Mouse (Mus musculus): ENCODE results near the gene 2300009A05Rik. TPM values are rescaled to one million over a fixed set of nuclear protein-coding genes. Genes with fewer than 3 reads are reported as not detected.

Gene 2300009A05Rik
- 10 to 100 TPM; 51.4 to 55.9 TPM for total RNA-seq (2021)
- long read RNA-seq, experiment 1, transcript 2300009A05Rik-201 (2 exons, 595 nt): major isoform, 42 of 48 reads
- long read RNA-seq, experiment 1, transcript 2300009A05Rik-202 (1 exons, 1,771 nt): minor isoform, 6 of 48 reads
- long read RNA-seq, experiment 1, partial matches to known transcripts: 0 of 48 reads
- long read RNA-seq, experiment 1, other reads (novel, unspliced or antisense): 0 of 48 reads
- long read RNA-seq, experiment 2, transcript 2300009A05Rik-201 (2 exons, 595 nt): major isoform, 37 of 41 reads
- long read RNA-seq, experiment 2, partial matches to known transcripts: 0 of 41 reads
- long read RNA-seq, experiment 2, other reads (novel, unspliced or antisense): 0 of 41 reads

DNA sequence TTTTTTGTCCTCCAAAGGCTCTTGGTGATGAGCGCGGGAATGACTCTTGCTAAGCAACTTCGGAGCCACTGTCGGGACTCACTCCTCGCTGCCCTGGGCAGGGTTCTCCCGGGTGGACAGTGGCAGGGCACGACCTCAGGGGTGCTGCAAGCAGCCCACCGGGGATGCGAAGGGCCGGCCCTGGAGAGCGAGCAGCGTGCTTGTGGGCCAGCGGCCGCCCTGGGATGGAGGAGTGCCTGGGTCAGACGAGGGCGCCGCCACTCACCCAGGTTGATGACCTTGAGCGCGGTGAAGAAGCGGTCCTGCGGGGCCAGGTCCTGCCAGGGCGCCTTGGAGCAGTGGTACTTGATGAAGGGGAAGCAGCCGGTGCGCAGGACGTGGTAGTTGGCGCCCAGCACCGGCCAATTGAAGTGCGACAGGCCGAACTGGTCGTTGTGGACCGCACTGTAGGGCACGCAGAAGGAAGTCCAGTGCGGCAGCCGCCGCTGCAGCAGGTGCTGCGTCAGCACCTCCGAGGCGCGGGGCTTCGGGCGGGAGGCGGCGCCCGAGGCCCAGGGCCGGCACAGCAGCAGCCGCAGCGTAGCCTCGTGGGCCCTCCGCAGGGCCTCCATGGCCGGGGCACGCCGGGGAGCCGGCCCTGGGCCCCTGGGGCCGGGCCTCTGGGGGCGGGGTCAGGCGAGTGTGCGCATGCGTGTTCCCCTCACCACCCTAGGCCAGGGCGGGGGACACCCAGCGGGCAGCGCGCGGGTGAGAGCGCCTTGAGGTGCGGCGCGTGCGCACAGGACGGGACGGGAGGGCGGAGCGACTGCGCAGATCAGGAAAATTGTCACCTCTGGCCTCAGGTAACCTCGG, at the start of gene 2300009A05Rik:
Gene 2300009A05Rik, minus strand, starts transcription at position 636 of the 852 bp plus-strand sequence.
- intact Hi-C loops (cut with DNase I): loop anchor here (2.0 kb wide), 1 partner anchor 22 kb away; the partner anchor contains the start of gene Map2k5
- DNase-seq: peak; percentile 98

DNA sequence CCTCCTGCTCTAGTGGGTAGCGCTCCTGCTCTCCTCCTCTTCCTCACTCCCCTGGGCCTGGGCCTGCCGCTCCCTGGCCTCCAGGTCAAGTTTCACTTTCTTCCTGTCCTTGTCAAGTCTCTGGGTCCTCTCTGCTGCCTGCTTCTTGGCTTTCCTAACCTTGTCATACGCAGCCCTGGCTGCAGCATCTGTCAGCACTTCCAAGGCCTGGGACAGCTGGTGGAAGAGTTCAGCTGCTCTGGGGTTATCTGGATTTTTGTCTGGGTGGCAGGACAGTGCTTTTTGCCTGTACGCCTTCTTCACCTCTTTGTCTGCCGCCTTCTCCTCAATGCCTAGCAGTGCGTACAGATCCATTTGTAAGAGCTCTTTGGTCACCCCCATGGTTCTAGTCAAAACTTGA, 44.6 kb upstream of the 2300009A05Rik start:
- intact Hi-C loops (cut with DNase I): no loop called here
- no peak for DNase-seq

DNA sequence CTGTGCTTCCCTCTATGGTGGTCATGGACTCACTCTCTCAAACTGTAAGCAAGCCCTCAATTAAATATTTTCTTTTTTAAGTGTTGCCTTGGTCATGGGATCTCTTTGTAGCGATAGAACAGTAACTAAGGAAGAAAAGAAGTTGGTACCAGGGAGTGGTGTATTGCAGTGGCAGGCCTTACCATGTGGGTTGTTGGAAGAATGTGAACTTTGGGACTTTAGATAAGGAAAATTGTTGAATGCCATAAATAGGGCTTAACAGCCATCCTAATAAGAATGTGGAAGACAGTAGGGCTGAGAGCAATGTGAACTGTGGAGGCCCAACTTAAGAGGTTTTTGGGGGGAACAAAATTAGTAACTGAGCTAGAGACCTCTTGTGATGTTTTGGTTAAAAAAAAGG, 31.6 kb upstream of the 2300009A05Rik start:
- no peak for DNase-seq
- intact Hi-C loops (cut with DNase I): no loop called here

DNA sequence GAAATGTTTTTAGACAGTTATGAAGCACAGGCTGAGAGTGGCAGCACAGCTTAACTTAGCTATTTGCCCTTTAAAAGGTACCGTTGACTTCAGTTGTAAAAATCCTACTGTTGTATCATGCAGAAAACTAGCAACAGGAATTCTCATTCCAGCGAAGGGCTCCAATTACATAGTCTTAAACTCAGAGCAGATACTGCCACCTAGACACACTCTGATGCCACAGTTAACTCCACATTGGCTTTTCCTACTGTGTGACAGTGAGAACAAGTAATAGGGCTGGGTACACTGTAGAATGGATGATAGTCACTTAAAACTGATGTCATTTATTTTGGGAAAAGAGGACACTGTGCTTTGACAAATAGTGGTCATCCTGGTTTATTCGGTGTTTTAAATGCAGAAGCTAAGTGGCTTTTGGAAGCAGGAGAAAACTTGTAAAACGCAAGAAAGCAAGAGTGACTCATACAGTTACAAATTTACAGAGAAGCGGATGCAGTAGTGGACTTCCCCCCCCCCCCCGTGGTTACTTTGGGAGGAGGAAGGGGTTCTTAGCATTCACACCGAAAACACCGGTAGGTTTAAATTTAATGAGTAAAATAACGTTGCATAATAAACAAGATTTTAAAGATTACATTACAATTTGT, 22.2 kb upstream of the 2300009A05Rik start:
- intact Hi-C loops (cut with DNase I): no loop called here
- DNase-seq: no peak

DNA sequence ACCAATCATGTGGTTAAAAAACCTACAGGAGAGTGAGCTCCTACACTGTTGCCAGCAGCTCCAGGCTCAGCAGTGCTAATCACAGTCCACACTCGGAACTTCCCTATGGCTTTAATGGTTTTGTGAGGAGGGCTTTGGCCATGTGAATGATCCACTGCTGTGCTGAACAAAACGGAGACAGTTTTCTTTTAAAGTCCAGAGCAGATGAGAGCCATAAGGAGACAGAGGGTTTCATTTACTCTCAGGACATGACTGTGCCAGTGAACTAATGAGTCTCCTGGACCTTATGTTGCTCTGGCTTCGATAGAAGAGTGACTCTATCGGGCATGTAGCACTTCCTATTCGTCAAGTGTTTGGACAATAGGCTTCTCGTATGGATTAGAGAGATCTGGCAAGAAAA, 21.4 kb upstream of the 2300009A05Rik start:
- intact Hi-C loops (cut with DNase I): no loop called here

DNA sequence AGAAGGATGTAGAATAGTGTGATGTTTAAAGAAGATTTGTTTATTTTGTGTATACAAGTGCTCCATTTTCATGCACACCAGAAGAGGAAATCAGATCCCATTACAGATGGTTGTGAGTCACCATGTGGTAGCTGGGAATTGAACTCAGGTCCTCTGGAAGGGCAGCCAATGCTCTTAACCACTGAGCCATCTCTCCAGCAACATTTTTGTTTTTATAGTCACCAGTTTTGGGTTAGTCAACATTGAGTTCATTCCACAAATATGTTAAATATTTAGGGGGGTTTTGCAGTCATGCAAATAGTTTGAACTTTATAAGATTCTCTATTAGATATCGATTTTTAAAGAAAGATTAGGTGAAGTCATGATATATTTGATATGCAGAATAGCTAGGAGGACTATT, 1.1 kb upstream of the 2300009A05Rik start:
- intact Hi-C loops (cut with DNase I): no loop called here
- no peak for DNase-seq

More for the DNA sequence above, 21.4 kb upstream of the 2300009A05Rik start:
- no peak for DNase-seq

DNA sequence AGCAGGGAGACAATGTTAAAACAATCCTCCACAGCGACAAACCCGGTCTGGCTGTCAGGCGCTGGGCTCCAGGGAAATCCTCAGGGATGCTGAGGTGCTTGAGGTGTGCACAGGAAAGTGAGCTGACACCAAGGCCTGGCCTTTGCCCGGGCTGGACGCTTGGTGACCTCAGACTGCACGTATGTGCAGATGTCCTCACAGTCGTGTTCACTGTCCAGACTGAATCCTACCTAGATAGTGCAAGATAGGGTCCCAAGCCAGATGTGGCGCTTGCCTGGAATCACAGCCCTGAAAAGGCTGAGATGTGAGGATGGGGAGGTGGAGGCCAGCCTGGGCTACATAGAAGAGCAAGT, 393 bp upstream of the 2300009A05Rik start:
- intact Hi-C loops (cut with DNase I): loop anchor here (2.0 kb wide), 1 partner anchor 23 kb away; the partner anchor contains the start of gene Map2k5
- DNase-seq: no peak

DNA sequence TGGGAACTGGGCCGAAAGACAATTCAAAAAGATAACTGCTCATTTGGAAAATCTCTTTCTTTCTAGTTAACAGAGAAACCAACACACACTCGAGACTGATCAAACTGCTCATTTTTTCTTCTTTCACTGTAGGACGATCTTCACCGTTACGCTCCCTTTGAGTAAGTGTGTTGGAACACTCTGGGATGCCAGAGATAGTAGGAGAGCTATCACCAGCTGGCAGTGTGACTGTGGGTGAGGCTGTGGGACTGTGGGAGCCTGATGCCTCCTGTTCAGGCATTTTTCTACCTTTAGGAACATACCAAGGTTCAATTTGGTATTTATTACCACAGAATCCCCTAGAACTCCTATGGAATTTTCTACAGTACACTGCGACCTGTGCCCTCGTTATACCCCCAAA, 3.4 kb downstream of the 2300009A05Rik start:
- no peak for DNase-seq
- intact Hi-C loops (cut with DNase I): no loop called here

DNA sequence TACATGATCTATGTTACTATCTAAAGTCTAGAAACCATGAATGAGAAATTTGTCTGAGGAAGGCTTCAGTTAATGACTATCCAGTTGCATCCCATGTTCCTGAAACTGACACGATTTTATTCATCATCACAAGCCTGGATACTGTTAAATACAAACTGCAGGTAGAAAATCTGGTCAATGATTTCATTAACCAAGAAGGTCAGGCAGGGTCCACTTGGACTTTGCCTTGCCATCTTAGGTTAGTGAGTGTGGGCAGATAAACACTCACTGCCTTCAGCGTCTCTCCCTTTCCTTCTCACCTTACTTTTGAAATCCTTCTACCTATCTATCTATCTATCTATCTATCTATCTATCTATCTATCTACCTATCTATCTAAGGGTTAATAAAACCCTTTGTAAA, 7.7 kb downstream of the 2300009A05Rik start:
- DNase-seq: no peak
- intact Hi-C loops (cut with DNase I): no loop called here

DNA sequence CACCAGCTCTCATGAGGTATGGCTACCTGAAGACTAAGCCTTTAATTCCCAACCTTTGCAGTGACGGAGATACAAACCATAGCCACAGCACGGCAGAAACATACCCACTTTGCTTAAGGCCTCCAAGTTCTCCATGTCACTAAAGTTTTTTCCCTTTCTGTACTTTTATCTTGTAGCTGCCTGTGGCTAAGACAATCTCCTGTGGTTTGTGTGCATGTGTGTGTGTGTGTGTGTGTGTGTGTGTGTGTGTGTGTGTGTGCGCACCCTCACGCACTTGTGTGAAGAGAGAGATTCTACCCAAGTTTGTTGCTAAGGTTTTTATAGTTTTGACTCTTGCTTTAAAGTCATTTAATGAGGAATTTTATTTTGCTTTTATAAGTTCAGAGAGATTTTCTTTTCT, 16.3 kb downstream of the 2300009A05Rik start:
- intact Hi-C loops (cut with DNase I): no loop called here
- DNase-seq: no peak

DNA sequence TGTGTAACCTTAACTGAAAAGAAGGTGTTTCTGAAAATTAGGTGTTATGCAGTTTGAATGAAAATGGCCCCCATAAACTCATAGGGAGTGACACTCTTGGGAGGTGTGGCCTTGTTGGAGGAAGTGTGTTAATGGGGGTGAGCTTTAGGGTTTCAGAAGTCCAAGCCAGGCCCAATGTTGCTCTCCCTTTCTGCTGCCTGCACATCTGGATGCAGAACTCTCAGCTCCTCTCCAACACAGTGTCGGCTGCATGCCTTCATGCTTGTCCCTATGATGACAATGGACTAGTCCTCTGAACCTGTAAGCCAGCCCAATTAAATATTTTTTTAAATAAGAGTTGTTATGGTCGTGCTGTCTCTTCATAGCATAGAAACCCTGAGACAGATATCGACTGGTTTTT, 18.7 kb downstream of the 2300009A05Rik start:
- DNase-seq: no peak
- intact Hi-C loops (cut with DNase I): no loop called here

DNA sequence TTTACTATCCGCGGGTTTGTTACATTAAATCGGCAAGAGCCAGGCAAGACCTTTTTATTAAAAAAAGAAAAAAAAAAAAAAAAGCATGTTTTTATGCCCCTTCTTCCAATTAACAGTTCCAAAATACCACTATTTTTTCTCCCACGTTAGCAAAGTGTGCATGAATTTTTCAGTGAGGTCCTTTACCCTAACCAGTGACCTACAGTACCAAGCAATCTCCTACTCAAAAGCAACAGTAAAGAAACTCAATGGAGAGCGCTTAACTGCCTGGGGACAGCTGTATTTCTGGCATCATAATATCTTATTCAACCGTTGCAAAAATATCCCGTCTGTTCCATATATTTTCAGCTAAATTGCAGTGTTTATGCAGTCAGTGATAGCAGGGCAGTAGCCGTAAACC, 20.9 kb downstream of the 2300009A05Rik start:
- intact Hi-C loops (cut with DNase I): no loop called here
- DNase-seq: no peak

DNA sequence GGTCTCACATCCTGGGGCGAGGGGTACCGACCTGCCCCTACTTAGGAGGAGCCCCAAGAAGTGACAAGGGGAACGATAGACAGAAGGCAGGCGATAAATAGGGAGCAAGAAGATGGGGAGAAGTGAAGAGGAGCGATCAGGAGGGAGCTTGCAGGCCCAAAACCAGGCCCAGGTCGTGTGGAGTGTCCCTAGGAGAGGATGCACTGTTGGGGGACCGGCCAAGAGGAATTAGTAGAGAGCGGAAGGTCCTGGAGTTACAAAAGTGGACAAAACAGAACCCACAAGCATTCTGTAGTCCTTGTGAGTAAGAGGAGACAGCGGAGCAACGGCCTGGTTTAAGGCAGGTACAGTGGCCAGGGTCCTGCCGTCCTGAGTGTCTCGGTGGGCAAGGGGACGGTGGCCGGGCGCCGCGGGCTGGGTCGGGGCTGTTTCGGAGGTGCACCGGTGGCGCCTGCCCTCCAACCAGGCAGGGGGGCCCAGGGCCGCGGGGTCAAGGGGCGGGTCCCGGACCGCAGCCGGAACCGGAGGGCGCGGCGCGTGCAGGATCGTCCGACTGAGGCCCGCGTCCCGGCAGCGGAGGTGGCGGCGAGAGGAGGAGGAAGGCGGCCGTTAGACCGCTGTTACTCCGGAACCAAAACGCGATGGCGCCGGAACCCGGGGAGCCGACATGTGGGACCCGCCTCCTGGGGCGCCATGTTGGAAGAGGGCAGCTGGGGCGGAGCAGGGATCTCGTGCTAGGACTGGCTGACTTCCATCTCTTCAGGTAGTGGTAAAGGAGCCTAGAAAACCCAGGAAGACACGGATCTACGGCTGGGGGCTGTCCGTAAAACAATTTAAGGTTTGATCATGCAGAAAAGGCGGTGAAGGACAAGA, 21.5 kb downstream of the 2300009A05Rik start, which contains the start of gene Map2k5:
Gene Map2k5, minus strand, starts transcription at position 633 of the 873 bp plus-strand sequence.
- DNase-seq: peak; percentile 91 to 93
- intact Hi-C loops (cut with DNase I): loop anchor here (2.0 kb wide), 1 partner anchor 21 kb away; the partner anchor contains the start of gene 2300009A05Rik

DNA sequence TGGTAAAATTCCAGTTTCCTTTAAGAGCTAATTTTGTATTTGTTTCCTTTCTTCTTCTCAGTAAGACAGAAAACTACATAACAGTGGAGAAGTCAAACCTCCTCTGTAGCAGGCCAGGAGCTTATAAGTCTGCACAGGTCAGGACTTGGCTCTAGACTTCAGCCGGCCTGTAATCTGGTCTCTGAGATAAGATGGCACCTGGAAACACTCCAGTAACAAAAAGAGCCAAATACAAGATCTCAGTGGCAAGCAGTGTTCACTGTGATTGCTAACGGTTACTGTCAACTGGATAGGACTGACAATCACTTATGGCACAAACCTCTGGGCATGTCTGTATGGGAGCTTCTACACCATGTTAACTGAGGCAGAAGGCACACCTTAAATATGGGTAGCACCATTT, 25.7 kb downstream of the 2300009A05Rik start:
- intact Hi-C loops (cut with DNase I): no loop called here
- no peak for DNase-seq

DNA sequence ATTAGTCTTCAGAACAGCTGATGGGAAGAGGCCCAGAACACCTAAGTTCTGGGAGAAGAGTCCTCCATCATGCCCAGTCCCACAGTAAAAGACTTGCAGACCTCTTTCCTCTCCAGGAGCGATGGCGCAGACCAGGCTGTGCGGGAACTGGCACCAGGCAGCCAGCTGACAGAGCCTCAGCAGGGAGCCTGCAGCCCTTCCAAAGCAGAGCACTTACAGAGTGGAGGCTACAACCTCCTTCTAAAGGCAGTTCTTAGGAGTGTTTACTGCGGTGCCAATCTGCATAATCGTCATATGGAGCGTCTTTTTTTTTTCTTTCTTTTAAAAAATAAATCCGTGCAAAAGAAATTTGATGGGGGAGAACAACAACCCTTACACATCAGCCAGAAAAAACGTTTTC, 26.5 kb downstream of the 2300009A05Rik start:
- intact Hi-C loops (cut with DNase I): no loop called here

DNA sequence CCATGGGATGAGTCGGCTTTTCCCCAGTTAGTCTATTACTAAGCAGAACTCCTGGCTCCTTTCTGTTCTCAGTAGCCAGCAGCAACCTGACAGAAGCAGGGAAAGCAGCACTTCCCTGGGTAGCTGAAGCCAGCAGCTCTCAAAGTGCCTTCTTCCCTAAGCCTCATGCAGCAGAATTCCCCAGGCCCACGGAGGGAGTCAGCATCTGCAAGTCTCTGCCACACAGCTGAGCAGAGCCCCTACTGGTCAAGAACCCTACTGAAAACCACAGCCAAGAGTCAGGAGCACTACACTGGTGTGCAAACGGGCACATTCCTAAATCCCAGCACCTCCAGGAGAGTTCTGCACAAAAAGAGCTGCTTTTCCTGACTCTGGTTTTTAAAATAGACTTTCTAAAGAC, 38.6 kb downstream of the 2300009A05Rik start:
- intact Hi-C loops (cut with DNase I): no loop called here
- no peak for DNase-seq

More for the DNA sequence above, 26.5 kb downstream of the 2300009A05Rik start:
- no peak for DNase-seq

DNA sequence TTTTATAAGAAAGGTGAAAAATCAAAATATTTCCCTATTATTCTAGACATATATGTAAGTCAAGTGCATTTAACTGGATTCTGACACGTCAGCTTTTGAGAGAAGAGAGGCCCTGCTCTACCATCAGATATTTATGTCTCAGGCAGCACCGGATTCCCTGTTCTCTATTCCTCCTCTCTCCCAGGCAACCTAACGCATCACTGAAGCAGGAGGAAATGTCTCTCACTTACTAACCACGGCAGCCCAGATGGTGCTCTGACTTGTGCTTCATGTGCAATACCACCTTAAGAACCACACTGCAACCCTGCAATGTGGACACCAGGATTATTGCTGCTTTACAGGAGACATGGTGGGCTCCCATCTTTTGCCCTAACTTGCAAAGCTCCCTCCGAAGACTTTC, 40.0 kb downstream of the 2300009A05Rik start:
- intact Hi-C loops (cut with DNase I): no loop called here
- DNase-seq: no peak

DNA sequence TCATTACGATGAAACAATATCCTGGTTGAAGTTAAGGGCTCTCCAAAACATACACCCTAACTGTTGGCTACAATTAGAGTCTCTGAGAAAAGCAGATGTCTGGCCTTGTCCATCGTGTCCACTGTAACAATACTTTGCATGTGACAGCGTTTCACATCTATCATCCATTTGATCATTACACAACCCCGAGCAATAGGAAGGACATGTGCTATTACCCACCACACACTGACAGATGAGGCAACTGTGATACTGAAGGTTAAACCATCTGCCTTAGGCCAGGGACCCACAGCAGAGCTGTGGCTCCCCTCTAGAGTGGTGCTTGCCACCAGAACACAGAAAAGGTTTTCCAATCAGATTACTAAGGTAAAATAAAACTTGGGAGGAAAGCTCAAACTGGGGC, 42.3 kb downstream of the 2300009A05Rik start:
- intact Hi-C loops (cut with DNase I): no loop called here
- no peak for DNase-seq

DNA sequence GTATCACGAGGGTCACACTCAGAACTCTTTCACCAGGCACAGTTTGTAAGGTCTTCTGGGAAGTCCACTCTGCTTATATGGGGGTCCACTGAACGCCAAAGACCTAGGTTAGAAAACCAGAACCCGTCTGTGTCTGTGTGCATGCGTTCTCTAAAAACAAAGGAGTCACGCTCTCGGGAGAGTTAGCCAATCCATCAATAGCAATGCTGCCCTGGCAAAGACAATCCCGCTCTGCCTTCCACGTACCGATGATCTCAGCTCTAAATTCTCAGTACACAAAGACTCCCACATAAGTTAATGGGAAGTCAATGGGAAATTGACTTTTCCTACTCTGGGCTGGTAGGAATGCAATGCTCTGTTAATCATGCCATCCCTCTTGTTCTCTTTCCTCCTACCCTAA, 42.8 kb downstream of the 2300009A05Rik start:
- no peak for DNase-seq
- intact Hi-C loops (cut with DNase I): no loop called here

DNA sequence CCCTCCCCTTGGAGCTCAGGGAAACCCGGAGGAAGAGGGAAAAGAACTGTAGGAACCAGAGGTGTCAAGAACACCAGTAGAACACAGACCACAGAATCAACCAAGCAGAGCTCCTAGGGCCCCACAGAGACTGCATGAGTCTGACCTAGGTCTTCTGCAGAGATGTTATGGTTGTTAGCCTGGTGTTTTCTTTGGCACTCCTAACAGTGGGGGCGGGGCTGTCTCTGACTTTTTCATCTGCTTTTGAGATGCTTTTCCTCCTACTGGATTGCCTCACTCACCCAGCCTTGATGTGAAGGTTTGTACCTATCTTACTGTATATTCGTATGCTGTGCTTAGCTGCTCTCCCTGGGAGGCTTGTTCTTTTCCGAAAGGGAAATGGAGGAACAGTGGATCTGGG, 44.9 kb downstream of the 2300009A05Rik start:
- no peak for DNase-seq
- intact Hi-C loops (cut with DNase I): no loop called here
